In genomic region chr11:116020519-116020922, GRCm38 (mm10) we compare ENCODE assay signal across 9 mouse cellular contexts. TPM values are rescaled to one million over a fixed set of nuclear protein-coding genes. Genes with fewer than 3 reads are reported as not detected.
DNase-seq lines count a peak whose midpoint lies in the region; ATAC-seq and TF ChIP-seq lines count a peak whose summit lies in the region.
"Had no signal": no experiment of that assay in that cellular context is flagged by ENCODE, and none has a peak within 500 bp of the region (broad histone marks: within the 10 kb centered on the region; RNA-seq: fewer than 3 reads in every experiment).

No protein-coding gene starts in this region.

- no peaks in the 10 kb centered on the region for H3K27me3 ChIP-seq in kidney, postnatal 0 days (ENCODE audit: insufficient read depth, low read length)
- H3K27me3 ChIP-seq: heart, embryonic 13.5 days; stomach, embryonic 15.5 days had no signal

- DNase-seq in kidney, postnatal 0 days (ENCODE audit: low spot score): no peak
- DNase-seq in kidney, postnatal 4 days: no peak
- peak; percentile 72 for DNase-seq in 416B (ENCODE audit: low read depth)
- DNase-seq in CD4-positive helper T cell, adult 2 months (ENCODE audit: low read depth, low spot score): peak; percentile 66
- DNase-seq in forelimb bud, embryonic 11.5 days (ENCODE audit: low read depth, low spot score): peak; percentile 44
- DNase-seq in layer of hippocampus, postnatal 14 days (ENCODE audit: low spot score in 2 of 2): no peak
- no peak for DNase-seq in heart, postnatal 36 days

- H3K4me1 ChIP-seq in kidney, postnatal 0 days (replicated peaks; ENCODE audit: insufficient read depth, low read length): no peaks in the 10 kb centered on the region
- H3K4me1 ChIP-seq: stomach, embryonic 15.5 days had no signal

- H3K9ac ChIP-seq in kidney, postnatal 0 days (ENCODE audit: low read depth, low read length): no peak overlapping the region
- H3K9ac ChIP-seq: heart, embryonic 13.5 days; stomach, embryonic 15.5 days had no signal

- intact Hi-C loops in heart, postnatal 36 days (cut with DNase I): no loop called here

- no peak overlapping the region for H3K4me3 ChIP-seq in kidney, postnatal 0 days (replicated peaks; ENCODE audit: low read depth, low read length)
- H3K4me3 ChIP-seq: stomach, embryonic 15.5 days had no signal

- no peaks in the 10 kb centered on the region for H3K9me3 ChIP-seq in kidney, postnatal 0 days (replicated peaks; ENCODE audit: low read length)
- H3K9me3 ChIP-seq: heart, embryonic 13.5 days; stomach, embryonic 15.5 days had no signal

- peaks cover 9% of the 10 kb centered on the region for H3K36me3 ChIP-seq in kidney, postnatal 0 days (ENCODE audit: insufficient read depth, low read length)

- H3K27ac ChIP-seq in kidney, postnatal 0 days: 0 out of 2 replicates have a peak overlapping the region, but pooled peaks have one; percentile 26
- H3K27ac ChIP-seq: stomach, embryonic 15.5 days had no signal

- 31% methylated on average over 1 of the region's 1 CpGs for WGBS in kidney, postnatal 0 days

- ATAC-seq in kidney, postnatal 0 days (replicated peaks; ENCODE audit: low FRiP score, low read depth): no peak

- peak; percentile 62 for TF ChIP-seq CTCF in kidney, postnatal 0 days (IDR thresholded peaks at IDR 0.05; ENCODE audit: low read depth)

- H3K4me2 ChIP-seq in kidney, postnatal 0 days (ENCODE audit: low read length): no peak overlapping the region
- H3K4me2 ChIP-seq: heart, embryonic 13.5 days; stomach, embryonic 15.5 days had no signal

RNA-seq across cellular contexts. Expression of gene H3f3b, which starts 7.2 kb away (rescaled TPM):
- polyA plus RNA-seq in kidney, postnatal 0 days (2015; fragmentation: Nextera tagmentation; extraction: Ambion mirVana): 1,980 and 2,021 TPM in 2 replicates
- total RNA-seq in layer of hippocampus, postnatal 14 days (2021): 100 to 1,000 TPM; 338 to 355 TPM
- 100 to 1,000 TPM; 136 to 158 TPM for total RNA-seq in heart, postnatal 36 days (2021)

RNA-seq across cellular contexts. Expression of gene Galk1, which starts 8.0 kb away (rescaled TPM):
- 149 and 156 TPM in 2 replicates for polyA plus RNA-seq in kidney, postnatal 0 days (2015; fragmentation: Nextera tagmentation; extraction: Ambion mirVana)
- total RNA-seq in layer of hippocampus, postnatal 14 days (2021): 10 to 100 TPM; 14.6 to 16.9 TPM
- total RNA-seq in heart, postnatal 36 days (2021): 10 to 100 TPM; 12.8 to 19.3 TPM

RNA-seq across cellular contexts. Expression of gene Unk, which starts 9.6 kb away (rescaled TPM):
- polyA plus RNA-seq in kidney, postnatal 0 days (2015; fragmentation: Nextera tagmentation; extraction: Ambion mirVana): 21.4 and 23.3 TPM in 2 replicates
- 10 to 100 TPM; 22.0 to 25.3 TPM for total RNA-seq in layer of hippocampus, postnatal 14 days (2021)
- 1 to 10 TPM; 8.0 to 8.4 TPM for total RNA-seq in heart, postnatal 36 days (2021)

RNA-seq across cellular contexts. Expression of gene Itgb4, which starts 46.0 kb away (rescaled TPM):
- 2.9 and 3.1 TPM in 2 replicates for polyA plus RNA-seq in kidney, postnatal 0 days (2015; fragmentation: Nextera tagmentation; extraction: Ambion mirVana)
- 1 to 10 TPM; 1.4 to 2.2 TPM for total RNA-seq in layer of hippocampus, postnatal 14 days (2021)
- 1 to 10 TPM; 2.6 to 3.4 TPM for total RNA-seq in heart, postnatal 36 days (2021)

RNA-seq across cellular contexts. Expression of gene Unc13d, which starts 57.2 kb away (rescaled TPM):
- polyA plus RNA-seq in kidney, postnatal 0 days (2015; fragmentation: Nextera tagmentation; extraction: Ambion mirVana): 0.54 and 0.75 TPM in 2 replicates
- total RNA-seq in layer of hippocampus, postnatal 14 days (2021): 1 to 10 TPM; 1.3 to 2.1 TPM
- total RNA-seq in heart, postnatal 36 days (2021): under 1 TPM; 0.41 to 0.42 TPM

Comparison
In these comparisons a context has a peak if more than half of its experiments do, and no peak if none do; other contexts are left out.
1. DNase-seq: peak in 416B (single experiment), CD4-positive helper T cell, adult 2 months (single experiment) and forelimb bud, embryonic 11.5 days (single experiment); none in kidney, postnatal 0 days (single experiment), kidney, postnatal 4 days (0 of 2), layer of hippocampus, postnatal 14 days (0 of 2) and heart, postnatal 36 days (0 of 2).